Mouse (Mus musculus): Measurements from ENCODE around the gene Atpaf1. TPM values are rescaled to one million over a fixed set of nuclear protein-coding genes. Genes with fewer than 3 reads are reported as not detected.

Gene Atpaf1
- polyA plus RNA-seq, 1 experiment from 2014 or later = 38.6 TPM

GRCm38 (mm10) chr4:115863880-115864279 is 79.3 kb downstream of the Atpaf1 start:
- no peak for ATAC-seq
- no peaks in the 10 kb centered on the region for H3K27me3 ChIP-seq (ENCODE audit: control insufficient read depth, insufficient read depth, low read depth, low read length)
- H3K4me1 ChIP-seq (ENCODE audit: control insufficient read depth, insufficient read depth, low read length) = no peaks in the 10 kb centered on the region; the same call in 1 of the 2 replicates
- H3K4me3 ChIP-seq (ENCODE audit: low read depth, low read length) = no peak overlapping the region
- 49% methylated on average over 10 of the region's 10 CpGs for WGBS
- H3K27ac ChIP-seq (ENCODE audit: low read length) = no peak overlapping the region
- no peaks in the 10 kb centered on the region for H3K36me3 ChIP-seq (ENCODE audit: control insufficient read depth, insufficient read depth, low read length)
- no peak overlapping the region for H3K4me2 ChIP-seq (ENCODE audit: low read length)
- H3K9ac ChIP-seq (ENCODE audit: low read depth, low read length) = no peak overlapping the region
- no peaks in the 10 kb centered on the region for H3K9me3 ChIP-seq (replicated peaks; ENCODE audit: control insufficient read depth, low read length, poor library complexity, severe bottlenecking)

Other genes starting within 250 kb of the Atpaf1 start
- not detected in 2 replicates for gene Cyp4a31, start 221.2 kb upstream of the Atpaf1 start, polyA plus RNA-seq (2015; fragmentation: Nextera tagmentation; extraction: Ambion mirVana)
- gene Cyp4a32, start 183.8 kb upstream of the Atpaf1 start, polyA plus RNA-seq (2015; fragmentation: Nextera tagmentation; extraction: Ambion mirVana) = not detected in 2 replicates
- 0.80 and 1.2 TPM in 2 replicates for gene Cyp4b1, start 137.1 kb upstream of the Atpaf1 start, polyA plus RNA-seq (2015; fragmentation: Nextera tagmentation; extraction: Ambion mirVana)
- gene Efcab14, start 47.1 kb upstream of the Atpaf1 start, polyA plus RNA-seq (2015; fragmentation: Nextera tagmentation; extraction: Ambion mirVana) = 17.3 and 17.6 TPM in 2 replicates
- 0.46 and 0.72 TPM in 2 replicates for gene Tex38, start 3.8 kb upstream of the Atpaf1 start, polyA plus RNA-seq (2015; fragmentation: Nextera tagmentation; extraction: Ambion mirVana)
- gene Mob3c, start 43.3 kb downstream of the Atpaf1 start, polyA plus RNA-seq (2015; fragmentation: Nextera tagmentation; extraction: Ambion mirVana) = 5.0 and 6.2 TPM in 2 replicates
- gene Mknk1, start 54.4 kb downstream of the Atpaf1 start, polyA plus RNA-seq (2015; fragmentation: Nextera tagmentation; extraction: Ambion mirVana) = 22.3 and 24.5 TPM in 2 replicates
- gene Kncn, start 99.6 kb downstream of the Atpaf1 start, polyA plus RNA-seq (2015; fragmentation: Nextera tagmentation; extraction: Ambion mirVana) = 0.18 TPM in 1 of 2 replicates, not detected in the other
- gene 6430628N08Rik, start 105.9 kb downstream of the Atpaf1 start, polyA plus RNA-seq (2015; fragmentation: Nextera tagmentation; extraction: Ambion mirVana) = 0.48 and 0.55 TPM in 2 replicates
- 6.1 and 12.0 TPM in 2 replicates for gene Dmbx1, start 155.1 kb downstream of the Atpaf1 start, polyA plus RNA-seq (2015; fragmentation: Nextera tagmentation; extraction: Ambion mirVana)
- gene Faah, start 233.1 kb downstream of the Atpaf1 start, polyA plus RNA-seq (2015; fragmentation: Nextera tagmentation; extraction: Ambion mirVana) = 25.9 and 27.3 TPM in 2 replicates

Measured in midbrain, embryonic 16.5 days (tissue).